Mouse (Mus musculus) megakaryocyte, embryonic 14.5 days (primary cell): ENCODE measurements around the gene Paqr7.

ENCODE experiments used
- FLI1 ChIP-seq: IDR thresholded peaks from 2 replicates; pipeline ENCODE4 v1.6.1; 2012; ENCODE audit warnings: low read length, inconsistent platforms, mixed read lengths
- GATA1 ChIP-seq: IDR thresholded peaks from 3 replicates; pipeline ENCODE4 v1.6.1; 2012; ENCODE audit warnings: mixed read lengths, low read length, inconsistent platforms, borderline replicate concordance

DNA sequence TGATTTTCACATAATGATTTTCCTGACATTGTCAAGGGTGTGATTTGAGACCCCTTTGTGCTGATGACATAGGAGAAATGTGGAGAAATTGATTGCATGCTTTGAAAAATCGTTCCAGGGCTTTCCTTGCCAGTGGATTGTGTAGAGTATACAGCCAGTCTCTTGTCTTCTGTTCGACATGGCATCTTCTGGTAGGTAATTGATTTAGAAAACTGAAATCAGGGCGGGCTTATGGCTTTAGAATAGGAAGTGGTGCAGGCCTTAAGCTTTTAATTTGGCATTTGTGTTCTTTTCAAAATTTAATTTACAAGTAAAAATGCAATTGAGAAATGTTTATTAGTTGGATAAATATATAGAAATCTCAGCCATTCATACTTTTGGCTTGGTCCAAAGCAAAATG is 26.5 kb upstream of the Paqr7 start:
- TF ChIP-seq GATA1 = no peak
- TF ChIP-seq FLI1 = no peak
